Mouse (Mus musculus): ENCODE results near the gene Ccdc89. TPM values are rescaled to one million over a fixed set of nuclear protein-coding genes. Genes with fewer than 3 reads are reported as not detected.

Ccdc89 gene
- total and polyA plus RNA-seq, 2 experiments from 2014 or later = 0.74 to 1.00 TPM

GRCm38 (mm10) chr7:90473511-90473910 lies 47.1 kb downstream of the Ccdc89 start:
- WGBS = 67% methylated on average over 2 of the region's 2 CpGs
- Histone ChIP-seq H3K27me3 (ENCODE audit: insufficient read depth, low read length) (no peaks in the 10 kb centered on the region), H3K9me3 (ENCODE audit: low read length) (no peaks in the 10 kb centered on the region), H3K4me2 (ENCODE audit: low read depth) (no peak overlapping the region), H3K27ac (ENCODE audit: low read depth, low read length) (no peak overlapping the region), H3K9ac (no peak overlapping the region), H3K4me3 (ENCODE audit: low read depth, low read length) (no peak overlapping the region), H3K36me3 (ENCODE audit: insufficient read depth) (peaks cover 8% of the 10 kb centered on the region), H3K4me1 (ENCODE audit: insufficient read depth) (peaks cover 7% of the 10 kb centered on the region; the same call in 1 of the 2 replicates)
- DNase-seq (no peak), ATAC-seq (no peak)
- no peak for TF ChIP-seq CTCF (IDR thresholded peaks at IDR 0.05; ENCODE audit: low read depth)

- peak; percentile 98 for ATAC-seq
- peak within 1 kb of the TSS; percentile 92 for H3K27ac ChIP-seq (ENCODE audit: low read depth, low read length)
- WGBS = under 1% methylated on average over 36 of the region's 36 CpGs
- no peak for TF ChIP-seq CTCF (IDR thresholded peaks at IDR 0.05; ENCODE audit: low read depth)
- peak within 1 kb of the TSS; percentile 70 for H3K4me3 ChIP-seq (ENCODE audit: low read depth, low read length)
- H3K36me3 ChIP-seq (ENCODE audit: insufficient read depth) = no peaks in the 10 kb centered on the region
- H3K4me1 ChIP-seq (ENCODE audit: insufficient read depth) = peaks cover 7% of the 10 kb centered on the region; the same call in 1 of the 2 replicates
- H3K4me2 ChIP-seq (ENCODE audit: low read depth) = peak within 1 kb of the TSS; percentile 88
- H3K9ac ChIP-seq = peak within 1 kb of the TSS; percentile 90
- no peaks in the 10 kb centered on the region for H3K27me3 ChIP-seq (ENCODE audit: insufficient read depth, low read length)
- no peaks in the 10 kb centered on the region for H3K9me3 ChIP-seq (ENCODE audit: low read length)
- peak; percentile 94 for DNase-seq
Observed at GRCm38 (mm10) chr7:90475793-90476312, 49.5 kb downstream of the Ccdc89 start, which contains the start of gene Tmem126b. Gene Tmem126b, minus strand, starts transcription at chr7:90476001.

- peak; percentile 72 for ATAC-seq
- Histone ChIP-seq H3K36me3 (ENCODE audit: insufficient read depth) (no peaks in the 10 kb centered on the region), H3K4me3 (ENCODE audit: low read depth, low read length) (peak within 1 kb of the TSS; percentile 70), H3K4me2 (ENCODE audit: low read depth) (peak within 1 kb of the TSS; percentile 88), H3K9ac (peak within 1 kb of the TSS; percentile 90), H3K27ac (ENCODE audit: low read depth, low read length) (peak within 1 kb of the TSS; percentile 92), H3K27me3 (ENCODE audit: insufficient read depth, low read length) (no peaks in the 10 kb centered on the region), H3K4me1 (ENCODE audit: insufficient read depth) (peaks cover 7% of the 10 kb centered on the region; the same call in 1 of the 2 replicates), H3K9me3 (ENCODE audit: low read length) (no peaks in the 10 kb centered on the region)
- no peak for DNase-seq
- no peak for TF ChIP-seq CTCF (IDR thresholded peaks at IDR 0.05; ENCODE audit: low read depth)
- WGBS = 2% methylated on average over 32 of the region's 32 CpGs
Observed at GRCm38 (mm10) chr7:90476313-90477245, 50.2 kb downstream of the Ccdc89 start, which contains the start of gene Dlg2. Gene Dlg2, plus strand, starts transcription at chr7:90476672.

Other genes starting within 250 kb of the Ccdc89 start
- gene Ccdc83, start 160.8 kb upstream of the Ccdc89 start, total RNA-seq (2014; rRNA removed) = not detected in 2 replicates
- not detected in 2 replicates for gene Ccdc83, start 160.8 kb upstream of the Ccdc89 start, polyA plus RNA-seq (2015; fragmentation: Nextera tagmentation; extraction: Ambion mirVana)
- 6.4 and 6.5 TPM in 2 replicates for gene Sytl2, start 124.3 kb upstream of the Ccdc89 start, total RNA-seq (2014; rRNA removed)
- 4.9 and 5.2 TPM in 2 replicates for gene Sytl2, start 124.3 kb upstream of the Ccdc89 start, polyA plus RNA-seq (2015; fragmentation: Nextera tagmentation; extraction: Ambion mirVana)
- gene Crebzf, start 16.2 kb downstream of the Ccdc89 start, total RNA-seq (2014; rRNA removed) = 99.8 and 112 TPM in 2 replicates
- 15.5 and 17.0 TPM in 2 replicates for gene Crebzf, start 16.2 kb downstream of the Ccdc89 start, polyA plus RNA-seq (2015; fragmentation: Nextera tagmentation; extraction: Ambion mirVana)
- 67.5 and 75.2 TPM in 2 replicates for gene Tmem126a, start 30.7 kb downstream of the Ccdc89 start, total RNA-seq (2014; rRNA removed)
- gene Tmem126a, start 30.7 kb downstream of the Ccdc89 start, polyA plus RNA-seq (2015; fragmentation: Nextera tagmentation; extraction: Ambion mirVana) = 125 and 144 TPM in 2 replicates
- gene Tmem126b, start 49.4 kb downstream of the Ccdc89 start, total RNA-seq (2014; rRNA removed) = 15.2 and 17.4 TPM in 2 replicates
- 14.5 and 18.2 TPM in 2 replicates for gene Tmem126b, start 49.4 kb downstream of the Ccdc89 start, polyA plus RNA-seq (2015; fragmentation: Nextera tagmentation; extraction: Ambion mirVana)
- 169 and 185 TPM in 2 replicates for gene Dlg2, start 50.1 kb downstream of the Ccdc89 start, total RNA-seq (2014; rRNA removed)
- 20.0 and 26.3 TPM in 2 replicates for gene Dlg2, start 50.1 kb downstream of the Ccdc89 start, polyA plus RNA-seq (2015; fragmentation: Nextera tagmentation; extraction: Ambion mirVana)

All from forebrain, postnatal 0 days (tissue).